Mouse (Mus musculus): Measurements from ENCODE around the gene Lrp3. TPM values are rescaled to one million over a fixed set of nuclear protein-coding genes. Genes with fewer than 3 reads are reported as not detected.

Lrp3 gene
- total and polyA plus RNA-seq, 3 experiments, result 0.16 TPM; not detected in 2

DNA sequence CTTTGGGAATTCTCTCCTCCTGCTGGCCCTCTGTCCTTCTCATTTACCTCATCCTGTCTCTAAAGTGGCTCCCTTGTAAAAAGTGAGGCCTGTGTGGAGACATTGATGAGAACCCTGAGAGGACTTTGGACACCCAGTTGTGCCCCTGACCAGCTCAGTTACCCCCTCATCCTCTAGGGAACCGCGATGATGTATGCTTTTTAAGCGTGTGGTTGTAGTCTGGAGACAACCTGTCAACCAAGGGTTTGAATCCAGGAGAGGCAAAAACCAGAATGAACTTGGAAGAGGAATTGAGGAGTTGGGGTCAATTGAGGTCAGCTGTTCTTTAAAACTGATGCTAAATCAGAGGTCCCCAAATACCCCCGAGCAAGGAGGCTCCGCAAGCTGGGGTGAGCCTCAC lies 433 bp upstream of the Lrp3 start:
- Histone ChIP-seq H3K9me3 (replicated peaks) (peaks cover 8% of the 10 kb centered on the region; the same call in 1 of the 2 replicates), H3K27me3 (ENCODE audit: insufficient read depth, low read length) (no peaks in the 10 kb centered on the region)

DNA sequence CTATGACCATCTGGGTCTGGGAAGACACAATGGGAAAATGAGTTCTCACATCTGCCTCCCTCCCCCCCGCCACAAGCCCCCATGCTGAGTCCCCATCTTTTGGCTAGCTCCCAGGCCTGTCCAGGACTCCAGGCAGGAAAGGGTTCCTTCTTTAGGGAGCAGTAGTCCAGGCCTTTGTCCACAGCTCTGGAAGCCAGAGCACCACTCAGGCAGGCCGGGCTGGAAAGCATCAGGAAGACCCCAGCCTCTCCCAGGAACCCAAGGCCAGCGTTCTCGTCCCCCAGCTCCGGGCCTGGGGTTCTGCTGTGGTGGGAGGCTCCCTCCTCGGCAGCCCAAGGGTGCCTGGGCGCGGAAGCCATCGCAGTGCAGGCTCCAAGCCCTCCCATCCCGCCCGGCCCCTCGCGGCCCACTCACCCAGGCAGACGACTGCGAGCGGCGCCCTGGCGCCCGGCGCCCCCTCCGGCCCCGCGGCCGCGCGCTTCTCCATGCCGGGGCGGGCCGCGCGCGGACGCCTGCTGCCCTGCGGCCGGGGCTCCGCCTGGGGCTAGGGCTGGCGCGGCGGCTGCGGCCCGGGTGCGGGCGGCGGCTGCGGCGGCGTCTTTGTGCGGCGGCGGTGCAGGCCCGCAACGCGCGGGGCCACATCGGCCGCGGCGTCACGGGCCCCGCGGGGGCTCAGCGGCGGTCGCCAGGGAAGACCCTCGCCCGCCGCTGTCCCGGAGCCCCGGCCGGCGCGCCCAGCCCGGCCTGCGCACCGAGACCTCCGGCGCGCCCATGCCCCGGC lies 666 bp downstream of the Lrp3 start:
- Histone ChIP-seq H3K9me3 (replicated peaks) (peaks cover 8% of the 10 kb centered on the region; the same call in 1 of the 2 replicates), H3K4me1 (ENCODE audit: insufficient read depth, low read depth, low read length) (no peaks in the 10 kb centered on the region), H3K36me3 (replicated peaks) (no peaks in the 10 kb centered on the region), H3K4me3 (ENCODE audit: low read depth, low read length) (no peak overlapping the region), H3K27me3 (ENCODE audit: insufficient read depth, low read length) (no peaks in the 10 kb centered on the region)
- DNase-seq (ENCODE audit: low spot score) (no peak), ATAC-seq (ENCODE audit: extremely low read depth, insufficient number of reproducible peaks, low FRiP score, poor library complexity, severe bottlenecking) (no peak)
- TF ChIP-seq GATA1 (IDR thresholded peaks at IDR 0.05; ENCODE audit: borderline replicate concordance, low read length) (no peak), CTCF (IDR thresholded peaks at IDR 0.05; ENCODE audit: low read depth, low read length) (no peak), POLR2AphosphoS5 (IDR thresholded peaks at IDR 0.05; ENCODE audit: insufficient replicate concordance, low read depth, low read length) (no peak), GATA2 (IDR thresholded peaks at IDR 0.05; ENCODE audit: borderline replicate concordance, low read depth, low read length) (no peak), TAL1 (conservative IDR thresholded peaks at IDR 0.05; ENCODE audit: low read depth, low read length) (no peak)

More for the DNA sequence above, 433 bp upstream of the Lrp3 start:
- TF ChIP-seq CTCF (IDR thresholded peaks at IDR 0.05; ENCODE audit: low read depth, low read length) (no peak), TAL1 (conservative IDR thresholded peaks at IDR 0.05; ENCODE audit: low read depth, low read length) (no peak), POLR2AphosphoS5 (IDR thresholded peaks at IDR 0.05; ENCODE audit: insufficient replicate concordance, low read depth, low read length) (no peak), GATA2 (IDR thresholded peaks at IDR 0.05; ENCODE audit: borderline replicate concordance, low read depth, low read length) (no peak), GATA1 (IDR thresholded peaks at IDR 0.05; ENCODE audit: borderline replicate concordance, low read length) (no peak)
- ATAC-seq (ENCODE audit: extremely low read depth, insufficient number of reproducible peaks, low FRiP score, poor library complexity, severe bottlenecking), result no peak
- no peaks in the 10 kb centered on the region for H3K4me1 ChIP-seq (ENCODE audit: insufficient read depth, low read depth, low read length)
- no peaks in the 10 kb centered on the region for H3K36me3 ChIP-seq (replicated peaks)
- no peak for DNase-seq (ENCODE audit: low spot score)
- no peak overlapping the region for H3K4me3 ChIP-seq (ENCODE audit: low read depth, low read length)

GRCm38 (mm10) chr7:35211791-35212190 lies 3.5 kb downstream of the Lrp3 start:
- Histone ChIP-seq H3K36me3 (replicated peaks) (no peaks in the 10 kb centered on the region), H3K27me3 (ENCODE audit: insufficient read depth, low read length) (no peaks in the 10 kb centered on the region), H3K9me3 (replicated peaks) (peaks cover 8% of the 10 kb centered on the region; the same call in 1 of the 2 replicates), H3K4me1 (ENCODE audit: insufficient read depth, low read depth, low read length) (no peaks in the 10 kb centered on the region), H3K4me3 (ENCODE audit: low read depth, low read length) (no peak overlapping the region)
- no peak for DNase-seq (ENCODE audit: low spot score)
- TF ChIP-seq GATA2 (IDR thresholded peaks at IDR 0.05; ENCODE audit: borderline replicate concordance, low read depth, low read length) (no peak), POLR2AphosphoS5 (IDR thresholded peaks at IDR 0.05; ENCODE audit: insufficient replicate concordance, low read depth, low read length) (no peak), CTCF (IDR thresholded peaks at IDR 0.05; ENCODE audit: low read depth, low read length) (no peak), TAL1 (conservative IDR thresholded peaks at IDR 0.05; ENCODE audit: low read depth, low read length) (no peak), GATA1 (IDR thresholded peaks at IDR 0.05; ENCODE audit: borderline replicate concordance, low read length) (no peak)
- ATAC-seq (ENCODE audit: extremely low read depth, insufficient number of reproducible peaks, low FRiP score, poor library complexity, severe bottlenecking), result no peak

DNA sequence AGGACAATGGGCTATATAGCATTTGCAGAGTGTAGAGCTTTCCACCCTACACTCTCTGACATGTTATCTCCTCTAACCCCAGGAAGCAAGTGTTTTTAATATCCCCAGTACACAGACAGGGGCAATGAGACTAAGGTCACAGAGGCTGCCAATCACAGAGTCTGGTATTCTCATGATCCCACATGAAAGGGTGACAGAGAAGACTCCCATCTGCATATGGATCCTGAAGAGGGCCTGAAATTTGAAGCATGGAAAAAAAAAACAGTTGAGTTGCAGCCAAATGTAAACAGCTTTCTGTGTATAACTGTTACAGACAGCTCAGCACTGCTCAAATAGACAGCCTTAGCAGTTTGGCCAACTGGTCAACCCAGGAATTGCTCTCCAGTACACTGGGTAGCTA lies 15.5 kb downstream of the Lrp3 start:
- Histone ChIP-seq H3K36me3 (replicated peaks) (no peaks in the 10 kb centered on the region), H3K4me3 (ENCODE audit: low read depth, low read length) (no peak overlapping the region), H3K27me3 (ENCODE audit: insufficient read depth, low read length) (no peaks in the 10 kb centered on the region; the same call in 1 of the 2 replicates), H3K4me1 (ENCODE audit: insufficient read depth, low read depth, low read length) (no peaks in the 10 kb centered on the region), H3K9me3 (replicated peaks) (peaks cover 17% of the 10 kb centered on the region)
- ATAC-seq (ENCODE audit: extremely low read depth, insufficient number of reproducible peaks, low FRiP score, poor library complexity, severe bottlenecking) (no peak), DNase-seq (ENCODE audit: low spot score) (no peak)
- TF ChIP-seq GATA1 (IDR thresholded peaks at IDR 0.05; ENCODE audit: borderline replicate concordance, low read length) (no peak), GATA2 (IDR thresholded peaks at IDR 0.05; ENCODE audit: borderline replicate concordance, low read depth, low read length) (no peak)

DNA sequence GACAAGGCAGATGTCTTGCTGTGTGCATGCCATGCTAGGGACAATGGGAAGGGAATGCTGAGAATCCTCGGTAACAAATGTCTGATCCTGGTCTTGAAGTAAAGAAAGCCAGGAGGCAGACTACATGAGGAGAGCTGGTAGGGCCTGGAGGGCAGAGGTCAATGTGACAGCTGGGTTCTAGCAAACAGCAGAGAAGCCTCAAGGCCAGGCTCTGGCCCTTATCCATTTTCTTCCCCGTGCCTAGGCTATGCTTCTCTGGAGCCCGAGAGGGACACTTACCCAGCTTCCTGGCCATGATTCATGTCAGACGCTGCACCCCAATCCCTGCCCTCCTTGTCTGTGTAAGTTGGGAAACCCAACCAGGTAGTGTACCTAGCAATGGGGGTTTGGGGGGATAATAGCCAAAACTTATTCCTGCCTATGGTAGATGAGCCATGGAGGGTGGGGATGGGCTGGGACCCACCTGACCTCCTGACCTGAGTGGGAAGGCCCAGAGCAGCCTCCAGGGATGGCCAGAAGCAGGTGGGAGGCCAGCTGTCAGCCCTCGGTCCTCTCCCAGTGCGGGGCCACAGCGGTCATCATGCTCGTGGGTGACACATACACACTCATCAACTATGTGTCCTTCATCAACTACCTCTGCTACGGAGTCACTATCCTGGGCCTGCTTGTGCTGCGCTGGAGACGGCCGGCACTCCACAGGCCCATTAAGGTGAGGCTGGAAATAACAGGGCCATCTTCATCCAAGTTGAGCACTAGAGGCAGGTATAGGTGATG lies 16.1 kb downstream of the Lrp3 start:
- Histone ChIP-seq H3K4me1 (ENCODE audit: insufficient read depth, low read depth, low read length) (no peaks in the 10 kb centered on the region), H3K36me3 (replicated peaks) (no peaks in the 10 kb centered on the region), H3K4me3 (ENCODE audit: low read depth, low read length) (no peak overlapping the region), H3K27me3 (ENCODE audit: insufficient read depth, low read length) (no peaks in the 10 kb centered on the region; the same call in 1 of the 2 replicates), H3K9me3 (replicated peaks) (peaks cover 16% of the 10 kb centered on the region)
- TF ChIP-seq CTCF (IDR thresholded peaks at IDR 0.05; ENCODE audit: low read depth, low read length) (no peak), TAL1 (conservative IDR thresholded peaks at IDR 0.05; ENCODE audit: low read depth, low read length) (no peak), GATA2 (IDR thresholded peaks at IDR 0.05; ENCODE audit: borderline replicate concordance, low read depth, low read length) (no peak), POLR2AphosphoS5 (IDR thresholded peaks at IDR 0.05; ENCODE audit: insufficient replicate concordance, low read depth, low read length) (no peak)
- ATAC-seq (ENCODE audit: extremely low read depth, insufficient number of reproducible peaks, low FRiP score, poor library complexity, severe bottlenecking) (no peak), DNase-seq (ENCODE audit: low spot score) (no peak)

DNA sequence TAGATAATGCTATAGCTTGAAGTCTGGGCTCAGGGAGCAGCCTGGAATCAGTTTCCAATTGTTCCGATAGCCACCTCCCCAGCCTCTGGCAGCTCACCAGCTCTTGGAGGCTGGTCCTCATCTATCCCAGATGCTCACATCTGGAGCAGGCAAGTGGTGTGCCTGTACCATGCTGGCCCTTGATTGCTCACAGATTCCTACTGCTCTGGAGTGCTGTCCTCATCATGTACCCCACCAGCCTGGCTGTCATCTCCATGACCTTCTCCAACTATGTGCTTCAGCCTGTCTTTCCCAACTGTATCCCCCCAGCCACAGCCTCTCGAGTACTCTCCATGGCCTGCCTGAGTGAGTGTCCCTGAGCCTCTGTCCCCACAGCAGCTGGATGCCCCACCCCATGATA lies 18.3 kb downstream of the Lrp3 start:
- no peak for ATAC-seq (ENCODE audit: extremely low read depth, insufficient number of reproducible peaks, low FRiP score, poor library complexity, severe bottlenecking)
- Histone ChIP-seq H3K9me3 (replicated peaks) (no peaks in the 10 kb centered on the region), H3K36me3 (replicated peaks) (no peaks in the 10 kb centered on the region), H3K27me3 (ENCODE audit: insufficient read depth, low read length) (no peaks in the 10 kb centered on the region; the same call in 1 of the 2 replicates), H3K4me1 (ENCODE audit: insufficient read depth, low read depth, low read length) (no peaks in the 10 kb centered on the region), H3K4me3 (ENCODE audit: low read depth, low read length) (no peak overlapping the region)
- DNase-seq (ENCODE audit: low spot score), result no peak
- TF ChIP-seq GATA1 (IDR thresholded peaks at IDR 0.05; ENCODE audit: borderline replicate concordance, low read length), result no peak
- no peak for TF ChIP-seq TAL1 (conservative IDR thresholded peaks at IDR 0.05; ENCODE audit: low read depth, low read length)
- no peak for TF ChIP-seq GATA2 (IDR thresholded peaks at IDR 0.05; ENCODE audit: borderline replicate concordance, low read depth, low read length)
- no peak for TF ChIP-seq POLR2AphosphoS5 (IDR thresholded peaks at IDR 0.05; ENCODE audit: insufficient replicate concordance, low read depth, low read length)
- TF ChIP-seq CTCF (IDR thresholded peaks at IDR 0.05; ENCODE audit: low read depth, low read length), result no peak
